Mouse (Mus musculus) T-helper 1 cell (primary cell): ENCODE results near the gene Krtap1-3.
"Not testable (repeated sequence)": the region's sequence is repeated elsewhere in the genome, so short reads cannot be mapped to it uniquely, and the experiment has no call there.

Experiments
- in situ Hi-C: fragments of 300-600 bp; cut with MboI, MseI; formaldehyde crosslinking; loops from one replicate; pipeline ENCODE4 v1.15.1; 2025; ENCODE audit warnings: high pct_unique_total_duplicates

Gene Krtap1-3

GRCm38 (mm10) chr11:99590981-99591380 is at the start of gene Krtap1-3:
Gene Krtap1-3, minus strand, starts transcription at chr11:99591339.
- in situ Hi-C loops: no loop called here

GRCm38 (mm10) chr11:99640926-99641325 is 49.8 kb upstream of the Krtap1-3 start:
- in situ Hi-C loops: no loop called here

- in situ Hi-C loops: no loop called here
These were observed 45.9 kb upstream of the Krtap1-3 start for GRCm38 (mm10) chr11:99637086-99637485.

- in situ Hi-C loops: no loop called here
These were observed 43.6 kb upstream of the Krtap1-3 start, which contains the start of gene Krtap4-2 for GRCm38 (mm10) chr11:99634653-99635134. Gene Krtap4-2, minus strand, starts transcription at chr11:99635084.

- in situ Hi-C loops: no loop called here
These were observed 42.2 kb upstream of the Krtap1-3 start for GRCm38 (mm10) chr11:99633293-99633692.

- in situ Hi-C loops: no loop called here
These were observed 39.8 kb upstream of the Krtap1-3 start for GRCm38 (mm10) chr11:99630890-99631289.

GRCm38 (mm10) chr11:99628138-99628537 is 37.0 kb upstream of the Krtap1-3 start, which contains the start of gene Krtap4-1:
Gene Krtap4-1, minus strand, starts transcription at chr11:99628238.
- in situ Hi-C loops: no loop called here

- in situ Hi-C loops: no loop called here
These were observed 29.2 kb upstream of the Krtap1-3 start, which contains the start of gene Gm11562 for GRCm38 (mm10) chr11:99620335-99620734. Gene Gm11562, minus strand, starts transcription at chr11:99620435.

GRCm38 (mm10) chr11:99614796-99615363 is 23.7 kb upstream of the Krtap1-3 start, which contains the start of gene Krtap2-4:
Gene Krtap2-4, minus strand, starts transcription at chr11:99614846.
- in situ Hi-C loops: no loop called here

GRCm38 (mm10) chr11:99610089-99610488 is 18.9 kb upstream of the Krtap1-3 start, which contains the start of gene Gm11937:
Gene Gm11937, minus strand, starts transcription at chr11:99610189.
- in situ Hi-C loops: not testable (repeated sequence)

- in situ Hi-C loops: no loop called here
These were observed 18.0 kb upstream of the Krtap1-3 start for GRCm38 (mm10) chr11:99609126-99609525.

- in situ Hi-C loops: not testable (repeated sequence)
These were observed 12.1 kb upstream of the Krtap1-3 start, which contains the start of gene Gm11938 for GRCm38 (mm10) chr11:99603208-99603607. Gene Gm11938, minus strand, starts transcription at chr11:99603308.

GRCm38 (mm10) chr11:99597742-99598141 is 6.6 kb upstream of the Krtap1-3 start, which contains the start of gene Krtap9-3:
Gene Krtap9-3, minus strand, starts transcription at chr11:99598105.
- in situ Hi-C loops: not testable (repeated sequence)

- in situ Hi-C loops: no loop called here
These were observed 6.0 kb downstream of the Krtap1-3 start for GRCm38 (mm10) chr11:99585096-99585495.

GRCm38 (mm10) chr11:99583245-99583704 is 7.9 kb downstream of the Krtap1-3 start, which contains the start of gene Krtap1-4:
Gene Krtap1-4, minus strand, starts transcription at chr11:99583654.
- in situ Hi-C loops: no loop called here

GRCm38 (mm10) chr11:99581564-99581963 is 9.6 kb downstream of the Krtap1-3 start:
- in situ Hi-C loops: no loop called here

GRCm38 (mm10) chr11:99581051-99581450 is 10.1 kb downstream of the Krtap1-3 start:
- in situ Hi-C loops: no loop called here

- in situ Hi-C loops: no loop called here
These were observed 10.5 kb downstream of the Krtap1-3 start, which contains the start of gene Krtap1-5 for GRCm38 (mm10) chr11:99580636-99581035. Gene Krtap1-5, minus strand, starts transcription at chr11:99581016.

GRCm38 (mm10) chr11:99574106-99574505 is 17.0 kb downstream of the Krtap1-3 start:
- in situ Hi-C loops: no loop called here

GRCm38 (mm10) chr11:99573164-99573563 is 18.0 kb downstream of the Krtap1-3 start:
- in situ Hi-C loops: no loop called here

- in situ Hi-C loops: no loop called here
These were observed 24.6 kb downstream of the Krtap1-3 start, which contains the start of gene Krtap3-1 for GRCm38 (mm10) chr11:99566530-99566929. Gene Krtap3-1, minus strand, starts transcription at chr11:99566630.

GRCm38 (mm10) chr11:99562580-99562979 is 28.6 kb downstream of the Krtap1-3 start:
- in situ Hi-C loops: no loop called here

GRCm38 (mm10) chr11:99559366-99559765 is 31.8 kb downstream of the Krtap1-3 start, which contains the start of gene Gm11939:
Gene Gm11939, minus strand, starts transcription at chr11:99559466.
- in situ Hi-C loops: no loop called here
